Mouse (Mus musculus) heart, postnatal 0 days (tissue): ENCODE measurements around the gene St6galnac4.

Experiments
- CTCF ChIP-seq: IDR thresholded peaks from 2 replicates; pipeline ENCODE4 v1.5.1; 2016; ENCODE audit warnings: antibody characterized with exemption, control low read depth, low read depth
- EP300 ChIP-seq: IDR thresholded peaks from 2 replicates; pipeline ENCODE4 v1.6.1; 2016; ENCODE audit warnings: antibody characterized with exemption, low read depth

DNA sequence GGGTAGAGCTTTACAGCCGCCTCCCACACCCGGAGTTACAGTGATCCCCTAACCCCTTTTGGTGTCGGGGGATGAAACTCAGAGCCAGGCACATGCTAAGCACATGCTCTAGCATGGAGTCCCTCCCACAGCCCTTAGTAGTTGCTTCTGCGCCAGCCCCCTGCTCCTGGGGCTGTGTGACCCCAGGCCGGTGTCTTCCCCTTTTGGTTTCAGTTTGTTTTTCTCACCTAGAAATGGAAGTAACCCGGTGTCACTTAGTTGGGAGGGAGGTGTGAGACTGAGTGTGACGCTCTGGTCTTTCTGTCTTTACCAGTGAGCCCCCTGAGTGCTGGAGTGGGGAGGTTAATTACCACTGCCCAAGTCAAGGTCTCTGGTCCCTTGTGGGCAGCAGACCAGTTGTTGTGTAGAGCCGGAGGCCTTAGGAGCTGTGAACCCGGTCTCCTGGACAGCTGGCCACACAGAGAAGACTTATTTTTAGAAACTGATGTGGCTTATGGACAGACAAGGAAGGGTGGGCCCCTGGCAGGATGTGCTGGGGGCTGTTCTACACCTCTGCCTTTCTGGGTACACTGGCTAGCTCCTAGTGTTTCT is 931 bp downstream of the St6galnac4 start:
- TF ChIP-seq CTCF, result no peak
- TF ChIP-seq EP300, result no peak
